Mouse (Mus musculus) kidney, adult 2 months (tissue): Measurements from ENCODE around the gene Egfl7.

Source experiments
- CTCF ChIP-seq: fragments of 200-500 bp; conservative IDR thresholded peaks from 2 replicates; pipeline ENCODE4 v1.5.1; 2011; ENCODE audit warnings: low read depth, mild to moderate bottlenecking, control low read depth, low read length, moderate library complexity, mixed read lengths; ENCODE audit not compliant: insufficient read depth, insufficient read length
- POLR2A ChIP-seq: fragments of 200-500 bp; IDR thresholded peaks from one replicate; pipeline ENCODE4 v1.6.1; 2011; ENCODE audit warnings: low read depth, low read length, control low read depth

DNA sequence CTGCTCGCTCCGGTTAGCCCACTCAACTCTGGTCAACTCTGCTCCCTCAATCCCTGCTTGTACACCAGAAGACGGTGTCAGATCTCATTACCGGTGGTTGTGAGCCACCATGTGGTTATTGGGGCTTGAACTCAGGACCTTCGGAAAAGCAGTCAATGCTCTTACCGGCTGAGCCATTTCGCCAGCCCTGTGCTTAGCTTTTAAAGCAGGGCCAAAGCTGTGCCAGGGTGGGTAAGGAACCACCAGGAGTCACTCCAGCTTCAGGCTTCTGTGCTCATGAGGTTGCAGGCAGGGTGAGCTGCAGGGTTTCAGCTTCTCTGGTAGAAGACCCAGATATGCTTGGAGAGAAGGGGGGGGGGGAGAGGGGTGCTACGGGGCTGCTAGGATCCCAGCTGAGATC, 25.5 kb downstream of the Egfl7 start:
- TF ChIP-seq CTCF (no peak), POLR2A (no peak)
